Mouse (Mus musculus) adrenal gland, adult 2 months (tissue): ENCODE data around the gene Pvr. TPM values are rescaled to one million over a fixed set of nuclear protein-coding genes. Genes with fewer than 3 reads are reported as not detected.

Experiments used
- DNase-seq: peaks from one replicate; pipeline ENCODE4 v3.0.0; 2021
- long read RNA-seq: library from polyadenylated mRNA; stranded (forward); transcript quantifications from one replicate; pipeline ENCODE4 v2.0.0, GENCODE M21; 2021
- polyA plus RNA-seq: library from polyadenylated mRNA; depleted of rRNA; stranded (reverse); fragments of >200 nt; gene quantifications from 2 replicates; pipeline ENCODE4 v1.2.3, GENCODE M21; 2012; rRNA removed
- total RNA-seq, 2 experiments: library from RNA; stranded (reverse); gene quantifications; 2 replicates each; pipeline ENCODE4 v1.2.3; 2021

Gene Pvr
- total RNA-seq (10 to 100 TPM; 20.3 to 36.5 TPM), polyA plus RNA-seq (9.6 and 12.0 TPM in 2 replicates)
- long read RNA-seq, transcript Pvr-201 (8 exons, 2,905 nt) = major isoform, 5 of 7 reads
- long read RNA-seq, partial matches to known transcripts = 0 of 7 reads
- long read RNA-seq, other reads (novel, unspliced or antisense) = 1 of 7 reads

GRCm38 (mm10) chr7:19920506-19921261, at the start of gene Pvr:
Gene Pvr, minus strand, starts transcription at chr7:19921160.
- peak; percentile 94 for DNase-seq

DNA sequence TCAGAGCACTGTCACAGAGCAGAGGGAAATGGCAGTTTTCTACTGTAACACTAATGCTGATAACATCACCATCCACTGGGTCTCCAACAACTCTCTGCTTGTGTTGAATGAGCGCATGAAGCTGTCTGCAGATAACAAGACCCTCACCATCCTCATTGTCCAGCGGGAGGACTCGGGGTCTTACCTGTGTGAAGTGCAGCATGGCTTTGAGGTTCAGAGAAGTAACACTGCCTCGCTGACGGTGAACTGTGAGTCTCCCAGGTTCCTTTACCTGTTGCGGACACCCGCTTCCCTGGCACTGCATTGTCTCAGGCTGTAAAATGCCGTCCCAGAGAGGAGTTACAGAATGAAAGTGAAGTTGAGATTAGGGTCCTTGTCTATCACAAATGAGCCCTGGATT, 49.2 kb upstream of the Pvr start:
- DNase-seq = no peak

- DNase-seq = no peak
These were observed 48.7 kb upstream of the Pvr start for GRCm38 (mm10) chr7:19969541-19970090.

GRCm38 (mm10) chr7:19969106-19969505, 48.1 kb upstream of the Pvr start:
- no peak for DNase-seq

DNA sequence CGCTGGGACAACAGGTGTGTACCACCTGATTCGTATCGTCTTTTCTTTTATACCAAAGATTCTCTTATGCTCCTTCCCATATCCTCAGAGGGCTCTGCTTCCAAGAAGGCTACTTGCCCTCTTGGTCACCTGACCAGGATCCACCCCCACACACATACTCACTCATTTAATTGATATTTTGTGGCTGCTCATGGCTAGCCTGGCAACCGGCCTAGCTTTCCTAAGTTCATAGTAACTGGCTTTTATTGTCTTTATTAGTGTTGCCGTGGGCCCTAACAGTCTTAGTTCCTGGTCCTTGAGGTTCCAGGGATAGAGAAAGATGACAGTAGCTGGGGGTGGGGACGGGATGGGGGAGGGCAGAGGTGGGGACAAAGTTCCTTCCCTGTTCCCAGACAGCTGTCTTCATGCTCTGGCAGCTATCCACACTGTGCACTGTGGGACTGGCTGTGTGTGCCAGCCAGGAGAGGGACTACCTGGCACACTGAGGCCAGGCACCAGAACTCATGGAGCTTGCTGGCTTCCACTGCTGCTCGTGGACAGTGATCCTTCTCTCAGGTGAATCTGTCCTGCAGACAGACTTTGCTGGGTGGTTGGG, 44.1 kb upstream of the Pvr start, which contains the start of gene Ceacam20:
Ceacam20 (plus strand) TSS at position 428 of the 595 bp plus-strand sequence.
- DNase-seq = no peak

GRCm38 (mm10) chr7:19962423-19962822, 41.5 kb upstream of the Pvr start:
- no peak for DNase-seq

DNA sequence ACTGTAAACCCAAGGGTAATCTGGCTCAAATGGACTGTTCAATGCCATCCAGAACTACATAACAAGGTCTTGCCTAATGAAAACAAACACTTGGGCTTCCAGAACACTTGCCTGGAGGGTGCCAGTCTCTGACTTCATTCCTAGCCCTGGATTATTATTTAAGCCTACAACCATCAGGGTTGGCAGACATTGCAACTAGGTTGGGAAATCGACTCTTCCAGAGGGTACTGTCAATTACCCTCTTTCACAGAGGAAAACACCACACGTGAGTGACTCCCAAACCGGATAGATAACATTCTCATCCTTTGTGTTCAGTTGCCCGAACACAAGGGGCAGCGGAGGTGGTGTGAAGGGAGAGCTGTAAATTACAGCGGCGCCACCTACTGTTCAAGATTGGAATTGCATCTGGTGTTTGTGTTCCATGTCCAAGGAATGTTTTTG, 35.4 kb upstream of the Pvr start:
- DNase-seq = peak; percentile 84

- no peak for DNase-seq
These were observed 34.9 kb upstream of the Pvr start for GRCm38 (mm10) chr7:19955861-19956260.

DNA sequence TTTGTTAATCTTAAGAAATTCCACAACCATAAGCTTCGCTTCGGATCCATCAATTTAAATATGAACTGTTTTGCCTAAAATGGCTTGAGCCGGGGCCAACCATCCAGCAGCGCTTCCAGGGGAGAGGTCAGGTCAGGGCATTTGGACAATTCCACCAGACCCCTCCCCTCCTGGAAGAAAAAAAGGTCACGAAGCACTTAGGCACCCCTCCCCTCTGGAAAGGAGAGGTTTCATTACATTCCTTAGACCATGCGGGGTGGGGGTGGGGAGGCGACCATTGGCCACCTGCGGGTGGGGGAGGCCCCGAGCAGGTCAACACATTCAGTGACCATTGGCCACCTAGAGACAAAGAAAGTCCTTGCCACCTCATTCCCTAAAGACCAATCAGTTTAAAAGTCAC, 32.1 kb upstream of the Pvr start:
- DNase-seq = no peak

GRCm38 (mm10) chr7:19952320-19952986, 31.5 kb upstream of the Pvr start:
- DNase-seq = peak; percentile 77

DNA sequence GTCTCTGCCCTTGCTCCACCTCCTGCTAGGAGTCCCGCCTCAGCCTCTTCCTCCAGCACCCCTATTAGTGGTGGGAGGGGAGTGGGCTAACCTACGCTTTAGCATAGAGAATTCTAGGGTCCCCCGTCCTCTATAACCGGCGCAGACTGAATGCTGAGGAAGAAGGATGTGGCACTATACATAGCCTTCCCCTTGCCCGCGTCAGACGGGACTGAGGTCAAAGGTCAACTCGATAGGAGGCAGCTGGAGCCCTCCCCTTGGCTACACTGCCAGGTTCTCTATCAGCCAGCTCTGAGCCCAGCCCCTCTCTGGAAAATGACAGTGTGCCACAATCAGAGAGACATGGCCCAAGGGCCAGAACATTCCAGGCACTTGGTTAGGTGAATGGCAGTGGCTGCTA, 29.6 kb upstream of the Pvr start, which contains the start of gene Igsf23:
Igsf23 (minus strand) TSS at position 168 of the 400 bp plus-strand sequence.
- no peak for DNase-seq

- DNase-seq = no peak
These were observed 29.0 kb upstream of the Pvr start for GRCm38 (mm10) chr7:19949996-19950395.

DNA sequence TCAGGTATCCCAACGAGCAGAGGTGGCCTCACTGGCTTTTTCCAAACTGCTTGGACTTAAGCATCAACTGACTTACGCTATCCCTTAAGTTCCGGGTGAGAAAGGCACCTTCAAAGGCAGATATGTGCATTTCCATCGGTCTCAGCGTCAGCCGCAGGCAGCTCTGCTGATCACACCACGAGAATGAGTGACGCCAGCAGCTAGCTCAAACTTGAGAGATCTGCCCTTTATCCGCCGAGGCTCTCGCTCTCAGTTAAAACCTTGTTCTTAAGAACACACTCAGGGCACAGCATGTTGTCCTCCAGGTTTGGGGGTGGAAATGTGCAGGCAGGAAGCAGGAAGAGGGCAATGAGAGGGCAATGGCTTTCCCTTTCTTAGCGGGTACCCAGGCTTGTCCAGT, 28.0 kb upstream of the Pvr start:
- no peak for DNase-seq

DNA sequence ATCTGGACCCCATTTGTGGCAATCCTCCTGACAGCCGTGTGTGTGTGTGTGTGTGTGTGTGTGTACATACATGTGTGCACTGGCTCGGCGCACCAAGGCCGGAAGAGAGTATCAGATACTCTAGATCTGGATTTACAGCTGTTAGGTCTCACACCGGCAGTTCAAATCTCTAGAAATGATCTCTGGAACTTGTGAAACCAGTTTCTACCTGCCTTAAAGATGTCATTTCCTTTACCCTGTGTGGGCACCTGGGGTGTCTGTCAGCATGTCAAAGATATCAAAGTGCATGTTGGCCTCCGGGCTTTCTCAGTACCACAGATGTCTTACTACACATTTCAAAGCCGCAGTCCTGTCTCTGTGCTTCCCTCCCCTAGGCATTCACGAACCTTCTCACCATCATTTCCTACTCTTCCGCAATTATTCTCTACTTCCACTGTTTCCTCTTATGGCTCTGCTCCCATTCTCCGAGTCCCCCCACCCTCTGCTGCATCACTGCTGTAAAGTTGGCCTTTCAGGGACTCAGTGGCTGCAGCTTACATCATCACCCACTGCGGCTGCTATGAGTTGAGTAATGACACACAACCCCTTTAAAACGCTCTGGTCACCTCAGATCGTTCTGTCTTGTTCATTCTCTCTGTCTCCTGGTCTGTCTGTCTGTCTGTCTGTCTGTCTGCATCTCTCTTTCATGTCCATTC, 25.0 kb upstream of the Pvr start:
- no peak for DNase-seq

GRCm38 (mm10) chr7:19945201-19945600, 24.2 kb upstream of the Pvr start:
- DNase-seq = no peak

DNA sequence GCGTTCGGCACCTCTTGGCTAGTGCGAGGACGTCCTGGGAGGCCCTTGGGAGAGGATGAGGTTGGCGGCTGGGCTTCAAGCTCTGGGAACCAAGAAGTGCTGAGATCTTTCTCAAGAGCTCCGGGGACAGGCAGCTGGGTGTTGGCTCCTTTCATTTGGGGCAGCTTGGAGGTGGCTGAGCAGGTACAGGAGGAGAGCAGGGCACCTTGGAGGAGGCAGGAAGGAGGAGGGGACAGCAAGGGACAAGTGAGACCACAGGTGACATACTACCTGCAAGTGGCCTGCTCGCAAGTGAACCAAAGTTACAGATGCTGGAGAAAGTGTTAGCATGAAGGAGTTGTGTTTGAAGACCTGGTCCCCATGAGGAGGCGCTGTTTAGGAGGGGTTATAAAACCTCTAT, 23.7 kb upstream of the Pvr start:
- DNase-seq = no peak

- no peak for DNase-seq
These were observed 19.3 kb upstream of the Pvr start for GRCm38 (mm10) chr7:19940256-19940655.

DNA sequence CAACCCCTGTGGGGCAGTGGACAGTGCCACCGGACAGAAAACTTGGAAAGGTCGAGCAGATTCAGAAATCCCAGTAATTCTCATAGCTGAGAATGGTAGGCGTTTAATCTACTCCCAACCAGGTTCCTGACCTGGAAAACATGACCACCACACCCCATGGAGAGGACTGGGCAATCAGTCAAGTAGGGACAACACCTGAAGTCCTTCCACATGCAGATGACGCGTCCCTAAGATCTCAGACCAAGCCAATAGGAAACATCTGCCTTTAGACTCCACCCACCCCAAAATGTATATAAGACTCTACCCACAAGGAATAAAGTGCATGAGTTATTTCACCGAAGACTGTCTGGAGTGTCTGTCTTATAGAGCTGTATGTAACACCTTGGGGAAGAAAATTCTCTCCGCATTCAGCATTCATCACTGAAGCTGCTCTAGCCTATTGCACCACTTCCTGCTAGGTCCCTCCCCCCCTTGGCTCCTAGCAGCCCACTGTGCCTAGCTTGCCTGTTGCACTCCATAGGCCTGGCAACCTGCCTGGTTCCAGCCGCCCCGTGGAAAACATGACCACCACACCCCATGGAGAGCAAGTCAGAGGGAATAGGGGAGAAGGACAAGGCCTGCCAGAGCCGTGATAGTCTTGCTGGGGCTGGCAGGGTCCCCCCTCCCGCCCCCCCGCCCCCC, 18.7 kb upstream of the Pvr start:
- DNase-seq = peak; percentile 81

DNA sequence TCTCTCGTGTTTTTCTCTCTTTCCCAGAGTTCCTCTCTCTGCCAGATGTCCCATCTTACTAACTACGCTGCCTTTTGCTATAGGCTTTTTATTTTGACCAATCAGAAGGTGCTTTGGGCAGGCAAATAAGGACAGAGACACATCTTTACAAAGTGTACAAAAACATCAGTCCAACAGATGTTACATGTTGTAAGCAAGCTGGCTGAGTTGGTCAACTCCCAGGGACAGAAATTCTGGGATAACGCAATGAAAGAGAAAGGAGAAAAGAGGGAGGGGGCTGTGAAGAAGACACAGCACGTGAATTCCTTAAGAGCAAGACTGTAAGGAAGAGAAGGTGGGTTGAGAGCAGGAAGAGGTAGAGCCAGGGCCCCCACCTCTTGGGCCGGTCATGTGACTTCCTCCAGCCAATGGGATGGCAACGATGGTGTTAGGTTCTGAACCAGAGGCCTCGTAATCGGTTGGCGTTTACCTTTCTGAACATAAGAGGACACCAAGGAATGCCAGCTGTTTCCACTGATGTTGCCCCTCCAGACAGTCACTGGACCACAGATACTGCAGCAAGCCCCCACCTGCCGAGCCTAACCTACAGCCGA, 16.4 kb upstream of the Pvr start:
- no peak for DNase-seq

DNA sequence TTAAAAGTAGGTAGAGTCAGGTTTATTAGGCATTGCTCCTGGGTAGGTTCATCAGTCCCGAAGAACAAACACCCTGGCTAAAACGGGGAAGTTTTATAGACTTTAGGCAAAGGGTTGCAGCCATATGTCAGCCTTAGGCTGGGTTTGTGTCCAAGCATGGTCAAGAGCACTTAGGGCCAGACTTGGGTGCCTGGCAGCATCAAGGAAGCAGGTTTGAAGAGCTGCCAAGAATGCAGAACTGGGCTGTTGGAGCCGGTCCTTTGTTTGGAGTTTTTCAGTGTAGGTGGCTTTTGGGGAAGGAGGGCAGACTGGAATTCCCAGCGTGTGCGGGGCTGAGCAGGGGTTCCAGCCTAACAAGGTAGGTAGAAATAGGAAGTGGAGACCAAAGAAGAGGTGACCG, 15.0 kb upstream of the Pvr start:
- DNase-seq = no peak
